Mouse (Mus musculus) lung, postnatal 0 days (tissue): Measurements from ENCODE around the gene Fbxl17. TPM values are rescaled to one million over a fixed set of nuclear protein-coding genes. Genes with fewer than 3 reads are reported as not detected.

Experiments used
- ATAC-seq: fragments of 200-750 bp; cut with Nextera tagmentation; 2 replicates; pipeline ENCODE4 v1.8.0; 2017; ENCODE audit warnings: moderate library complexity
- DNase-seq: peaks from one replicate; pipeline ENCODE4 v3.0.0-alpha.2; 2016; ENCODE audit warnings: low spot score
- H3K27ac ChIP-seq: fragments of 300-500 bp; sonication (generic); 2 replicates; pipeline ENCODE4 v1.5.1; 2014; ENCODE audit warnings: antibody characterized with exemption, mild to moderate bottlenecking, low read length, mixed read lengths
- H3K27me3 ChIP-seq: fragments of 300-500 bp; sonication (generic); replicated peaks from 2 replicates; pipeline ENCODE4 v1.6.1; 2014; ENCODE audit warnings: low read length, mixed read lengths; ENCODE audit not compliant: insufficient read depth
- H3K36me3 ChIP-seq: fragments of 300-500 bp; sonication (generic); 2 replicates; pipeline ENCODE4 v1.6.1; 2014; ENCODE audit warnings: low read length, mixed read lengths; ENCODE audit not compliant: insufficient read depth
- H3K4me1 ChIP-seq: fragments of 300-500 bp; sonication (generic); 2 replicates; pipeline ENCODE4 v1.6.1; 2014; ENCODE audit warnings: antibody characterized with exemption, low read depth, low read length, mixed read lengths; ENCODE audit not compliant: insufficient read depth
- H3K4me2 ChIP-seq: fragments of 300-500 bp; sonication (generic); replicated peaks from 2 replicates; pipeline ENCODE4 v1.6.1; 2014; ENCODE audit warnings: low read depth, mild to moderate bottlenecking, low read length, moderate library complexity, mixed read lengths
- H3K4me3 ChIP-seq: fragments of 300-500 bp; sonication (generic); 2 replicates; pipeline ENCODE4 v1.5.1; 2014; ENCODE audit warnings: low read depth, low read length
- H3K9ac ChIP-seq: fragments of 300-500 bp; sonication (generic); replicated peaks from 2 replicates; pipeline ENCODE4 v1.6.1; 2014; ENCODE audit warnings: low read depth, mild to moderate bottlenecking
- H3K9me3 ChIP-seq: fragments of 300-500 bp; sonication (generic); 2 replicates; pipeline ENCODE4 v1.6.1; 2016; ENCODE audit warnings: low read length, mixed read lengths
- CTCF ChIP-seq: IDR thresholded peaks from 2 replicates; pipeline ENCODE4 v1.5.1; 2016; ENCODE audit warnings: antibody characterized with exemption, mild to moderate bottlenecking
- EP300 ChIP-seq: IDR thresholded peaks from 2 replicates; pipeline ENCODE4 v1.6.1; 2016; ENCODE audit warnings: antibody characterized with exemption, mild to moderate bottlenecking, control low read depth
- WGBS: fragments of 180-500 bp; shearing (Covaris S2); extraction: QIAGEN DNeasy Blood & Tissue Kit; methylation state at CpG from one replicate; pipeline ENCODE4 v1.1.7; 2014; 5-methylcytosine and 5-hydroxymethylcytosine counted together
- polyA plus RNA-seq: library from polyadenylated mRNA; unstranded; fragments of >200 nt; fragmentation: Nextera tagmentation; extraction: Ambion mirVana; gene quantifications from 2 replicates; pipeline ENCODE4 v1.2.1, GENCODE M21; 2015

Fbxl17 gene
- polyA plus RNA-seq, 1 experiment from 2014 or later, result 6.9 TPM

- H3K27me3 ChIP-seq, result no peaks in the 10 kb centered on the region
- H3K4me3 ChIP-seq, result no peak overlapping the region
- no peaks in the 10 kb centered on the region for H3K9me3 ChIP-seq
- DNase-seq, result no peak
- H3K36me3 ChIP-seq, result no peaks in the 10 kb centered on the region
- TF ChIP-seq EP300, result no peak
- no peak for TF ChIP-seq CTCF
- H3K4me1 ChIP-seq, result peaks cover 3% of the 10 kb centered on the region; the same call in 1 of the 2 replicates
- no peak; the same call in 1 of the 2 replicates for ATAC-seq
- H3K4me2 ChIP-seq, result no peak overlapping the region
- H3K27ac ChIP-seq, result no peak overlapping the region
- no peak overlapping the region for H3K9ac ChIP-seq
- WGBS, result 63% methylated on average over 3 of the region's 3 CpGs
These were observed 278.2 kb downstream of the Fbxl17 start for GRCm38 (mm10) chr17:63221632-63222031.

- no peaks in the 10 kb centered on the region for H3K27me3 ChIP-seq
- no peak for DNase-seq
- no peak overlapping the region for H3K9ac ChIP-seq
- H3K27ac ChIP-seq, result 0 out of 2 replicates have a peak overlapping the region, but pooled peaks have one; percentile 38
- peaks cover 3% of the 10 kb centered on the region; the same call in 1 of the 2 replicates for H3K4me1 ChIP-seq
- no peaks in the 10 kb centered on the region for H3K9me3 ChIP-seq
- 57% methylated on average over 5 of the region's 5 CpGs for WGBS
- H3K36me3 ChIP-seq, result no peaks in the 10 kb centered on the region
- no peak overlapping the region for H3K4me2 ChIP-seq
- no peak for TF ChIP-seq CTCF
- no peak for ATAC-seq
- H3K4me3 ChIP-seq, result no peak overlapping the region
These were observed 279.0 kb downstream of the Fbxl17 start for GRCm38 (mm10) chr17:63220821-63221220.

GRCm38 (mm10) chr17:63217016-63217415 is 282.8 kb downstream of the Fbxl17 start:
- Histone ChIP-seq H3K4me2 (no peak overlapping the region), H3K27me3 (no peaks in the 10 kb centered on the region), H3K27ac (no peak overlapping the region), H3K9ac (no peak overlapping the region), H3K4me1 (no peaks in the 10 kb centered on the region; the same call in 1 of the 2 replicates), H3K36me3 (no peaks in the 10 kb centered on the region), H3K4me3 (no peak overlapping the region), H3K9me3 (no peaks in the 10 kb centered on the region)
- TF ChIP-seq CTCF (no peak), EP300 (no peak)
- ATAC-seq, result no peak
- 95% methylated on average over 1 of the region's 1 CpGs for WGBS
- no peak for DNase-seq

GRCm38 (mm10) chr17:63212018-63212417 is 287.8 kb downstream of the Fbxl17 start:
- no peak overlapping the region for H3K4me2 ChIP-seq
- DNase-seq (no peak), ATAC-seq (no peak)
- no peak for TF ChIP-seq EP300
- TF ChIP-seq CTCF, result no peak
- 95% methylated on average over 4 of the region's 4 CpGs for WGBS
- no peaks in the 10 kb centered on the region for H3K9me3 ChIP-seq
- no peaks in the 10 kb centered on the region for H3K36me3 ChIP-seq
- H3K27ac ChIP-seq, result no peak overlapping the region
- no peak overlapping the region for H3K4me3 ChIP-seq
- H3K9ac ChIP-seq, result no peak overlapping the region
- no peaks in the 10 kb centered on the region for H3K4me1 ChIP-seq
- no peaks in the 10 kb centered on the region for H3K27me3 ChIP-seq

- TF ChIP-seq CTCF, result no peak
- no peak for TF ChIP-seq EP300
- no peaks in the 10 kb centered on the region for H3K27me3 ChIP-seq
- H3K36me3 ChIP-seq, result no peaks in the 10 kb centered on the region
- H3K9me3 ChIP-seq, result no peaks in the 10 kb centered on the region
- H3K27ac ChIP-seq, result no peak overlapping the region
- H3K4me3 ChIP-seq, result no peak overlapping the region
- no peak overlapping the region for H3K4me2 ChIP-seq
- H3K9ac ChIP-seq, result no peak overlapping the region
- DNase-seq (no peak), ATAC-seq (no peak)
- H3K4me1 ChIP-seq, result no peaks in the 10 kb centered on the region
- 88% methylated on average over 6 of the region's 6 CpGs for WGBS
These were observed 290.7 kb downstream of the Fbxl17 start for GRCm38 (mm10) chr17:63209151-63209550.

- Histone ChIP-seq H3K4me3 (no peak overlapping the region), H3K36me3 (no peaks in the 10 kb centered on the region), H3K4me1 (no peaks in the 10 kb centered on the region), H3K4me2 (no peak overlapping the region), H3K27ac (no peak overlapping the region), H3K27me3 (no peaks in the 10 kb centered on the region), H3K9me3 (no peaks in the 10 kb centered on the region), H3K9ac (no peak overlapping the region)
- no peak for TF ChIP-seq CTCF
- no peak for TF ChIP-seq EP300
- DNase-seq, result no peak
- WGBS, result 67% methylated on average over 4 of the region's 4 CpGs
- no peak for ATAC-seq
These were observed 291.5 kb downstream of the Fbxl17 start for GRCm38 (mm10) chr17:63208346-63208745.

- Histone ChIP-seq H3K36me3 (no peaks in the 10 kb centered on the region), H3K4me2 (no peak overlapping the region), H3K27me3 (no peaks in the 10 kb centered on the region), H3K4me3 (no peak overlapping the region), H3K9me3 (no peaks in the 10 kb centered on the region), H3K9ac (no peak overlapping the region), H3K4me1 (no peaks in the 10 kb centered on the region), H3K27ac (no peak overlapping the region)
- TF ChIP-seq EP300 (no peak), CTCF (no peak)
- ATAC-seq (peak; percentile 57), DNase-seq (peak; percentile 15)
- 66% methylated on average over 9 of the region's 9 CpGs for WGBS
These were observed 292.1 kb downstream of the Fbxl17 start for GRCm38 (mm10) chr17:63207714-63208113.
